ENCODE assay signal across 8 mouse cellular contexts in the genomic region with DNA sequence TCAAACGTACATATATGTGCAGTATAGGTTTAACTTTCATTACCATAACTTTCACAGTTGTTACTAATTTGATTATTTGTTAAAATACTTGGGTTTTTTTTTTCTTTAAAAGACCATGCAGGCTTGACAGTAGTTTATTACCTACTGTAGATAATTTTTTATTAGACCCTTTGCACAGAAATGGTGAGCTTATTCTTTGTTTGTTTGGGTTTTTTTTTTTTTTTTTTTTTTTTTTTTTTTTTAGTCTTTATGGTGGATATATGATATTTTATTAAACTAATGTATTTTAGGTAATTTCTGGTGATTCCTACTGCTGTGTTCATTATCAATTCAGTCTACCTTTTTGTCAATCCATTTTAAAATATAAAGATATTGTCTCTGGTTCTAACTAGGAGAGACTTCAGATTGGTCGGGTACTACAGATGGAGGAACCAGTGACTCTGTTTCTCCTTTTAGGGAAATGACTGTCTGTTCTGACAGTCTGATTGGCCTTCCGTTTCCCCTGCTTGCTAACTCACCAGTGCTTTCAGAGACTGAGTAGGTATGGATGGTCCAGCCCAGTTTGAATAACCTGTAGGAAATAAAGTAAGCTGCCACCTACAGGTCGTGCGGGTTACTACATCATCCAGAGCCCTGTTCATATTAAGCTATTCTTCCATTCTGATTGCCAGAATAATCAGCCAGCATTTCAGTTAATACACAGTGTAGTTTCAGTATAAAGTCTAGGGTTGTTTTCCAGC. TPM values are rescaled to one million over a fixed set of nuclear protein-coding genes. Genes with fewer than 3 reads are reported as not detected.
DNase-seq lines count a peak whose midpoint lies in the region; ATAC-seq and TF ChIP-seq lines count a peak whose summit lies in the region.

No protein-coding gene starts in this region.

- 0 out of 2 replicates have a peak, but pooled peaks cover 3% of the 10 kb centered on the region for H3K27me3 ChIP-seq in embryonic facial prominence, embryonic 12.5 days
- 0 out of 2 replicates have a peak, but pooled peaks cover 5% of the 10 kb centered on the region for H3K27me3 ChIP-seq in intestine, postnatal 0 days (replicated peaks; ENCODE audit: control insufficient read depth, insufficient read depth, low read length)
- peaks cover 30% of the 10 kb centered on the region for H3K27me3 ChIP-seq in midbrain, embryonic 10.5 days (ENCODE audit: low read depth, poor library complexity, severe bottlenecking)

- H3K4me3 ChIP-seq in embryonic facial prominence, embryonic 12.5 days = no peak overlapping the region; the same call in 1 of the 2 replicates
- peak overlapping the region; percentile 99 for H3K4me3 ChIP-seq in intestine, postnatal 0 days (ENCODE audit: low read depth, low read length)
- peak overlapping the region; percentile 79 for H3K4me3 ChIP-seq in midbrain, embryonic 10.5 days

- peak overlapping the region; percentile 97 for H3K4me2 ChIP-seq in embryonic facial prominence, embryonic 12.5 days (replicated peaks)
- peak overlapping the region; percentile 84 for H3K4me2 ChIP-seq in intestine, postnatal 0 days (replicated peaks; ENCODE audit: low read depth)

- 8% methylated on average over 5 of the region's 5 CpGs for WGBS in embryonic facial prominence, embryonic 12.5 days
- WGBS in intestine, postnatal 0 days = 6% methylated on average over 5 of the region's 5 CpGs
- 12% methylated on average over 5 of the region's 5 CpGs for WGBS in midbrain, embryonic 10.5 days

- H3K9me3 ChIP-seq in embryonic facial prominence, embryonic 12.5 days = no peaks in the 10 kb centered on the region
- no peaks in the 10 kb centered on the region for H3K9me3 ChIP-seq in intestine, postnatal 0 days (ENCODE audit: control insufficient read depth)
- H3K9me3 ChIP-seq in midbrain, embryonic 10.5 days (replicated peaks) = no peaks in the 10 kb centered on the region

- H3K4me1 ChIP-seq in embryonic facial prominence, embryonic 12.5 days = 0 out of 2 replicates have a peak, but pooled peaks cover 4% of the 10 kb centered on the region
- H3K4me1 ChIP-seq in intestine, postnatal 0 days (replicated peaks; ENCODE audit: control insufficient read depth, insufficient read depth, low read length) = no peaks in the 10 kb centered on the region; the same call in 1 of the 2 replicates
- H3K4me1 ChIP-seq in midbrain, embryonic 10.5 days = peaks cover 16% of the 10 kb centered on the region

- peak; percentile 52 to 67 for DNase-seq in urinary bladder, adult 18-20 months (ENCODE audit: low spot score in 2 of 2)
- DNase-seq in urinary bladder, postnatal 10 days (ENCODE audit: low spot score) = no peak
- peak; percentile 70 to 79 for DNase-seq in left cerebral cortex, postnatal 36 days (ENCODE audit: low spot score in 2 of 2)
- peak; percentile 80 for DNase-seq in midbrain, embryonic 10.5 days (ENCODE audit: low spot score)
- DNase-seq in right cerebral cortex, postnatal 4 days = peak; percentile 83

- H3K36me3 ChIP-seq in embryonic facial prominence, embryonic 12.5 days = peaks cover 26% of the 10 kb centered on the region
- H3K36me3 ChIP-seq in intestine, postnatal 0 days (ENCODE audit: control insufficient read depth, insufficient read depth) = peaks cover 38% of the 10 kb centered on the region
- peaks cover 32% of the 10 kb centered on the region for H3K36me3 ChIP-seq in midbrain, embryonic 10.5 days

- ATAC-seq in embryonic facial prominence, embryonic 12.5 days (ENCODE audit: insufficient number of reproducible peaks, insufficient read depth, low FRiP score, low TSS enrichment) = no peak
- peak; percentile 72 for ATAC-seq in granulocyte monocyte progenitor cell, adult 5-6 weeks (replicated peaks; ENCODE audit: poor library complexity, severe bottlenecking)
- peak; percentile 15; the same call in 1 of the 2 replicates for ATAC-seq in intestine, postnatal 0 days

- H3K9ac ChIP-seq in embryonic facial prominence, embryonic 12.5 days = no peak overlapping the region
- no peak overlapping the region for H3K9ac ChIP-seq in intestine, postnatal 0 days (ENCODE audit: low read depth, low read length)

- intact Hi-C loops in left cerebral cortex, postnatal 36 days (cut with DNase I) = loop anchor here (2.0 to 10.0 kb wide), 4 partner anchors 49 to 373 kb away; partner anchors contain the start of genes Colgalt2 and Smg7

- H3K27ac ChIP-seq in embryonic facial prominence, embryonic 12.5 days = no peak overlapping the region
- no peak overlapping the region for H3K27ac ChIP-seq in intestine, postnatal 0 days (ENCODE audit: low read depth, low read length)
- no peak overlapping the region for H3K27ac ChIP-seq in midbrain, embryonic 10.5 days (replicated peaks)

- TF ChIP-seq CTCF in intestine, postnatal 0 days (IDR thresholded peaks at IDR 0.05; ENCODE audit: low read depth) = peak; percentile 85

RNA-seq across cellular contexts. Expression of gene Arpc5, which starts 1.6 kb away (rescaled TPM):
- polyA plus RNA-seq in embryonic facial prominence, embryonic 12.5 days (2016; fragmentation: Nextera tagmentation; extraction: Ambion mirVana) = 205 and 211 TPM in 2 replicates
- 175 and 199 TPM in 2 replicates for total RNA-seq in granulocyte monocyte progenitor cell, adult 5-6 weeks (2014; fragmentation: Nextera tagmentation)
- total RNA-seq in granulocyte monocyte progenitor cell, adult 5-6 weeks (2017) = 115 and 134 TPM in 2 replicates
- 460 and 468 TPM in 2 replicates for polyA plus RNA-seq in intestine, postnatal 0 days (2015; fragmentation: Nextera tagmentation; extraction: Ambion mirVana)
- 10 to 100 TPM; 88.8 to 93.4 TPM for total RNA-seq in left cerebral cortex, postnatal 36 days (2021)
- 207 and 235 TPM in 2 replicates for polyA plus RNA-seq in midbrain, embryonic 10.5 days (2016; fragmentation: Nextera tagmentation; extraction: Ambion mirVana)

RNA-seq across cellular contexts. Expression of gene Rgl1, which starts 1.8 kb away (rescaled TPM):
- 27.6 and 28.9 TPM in 2 replicates for polyA plus RNA-seq in embryonic facial prominence, embryonic 12.5 days (2016; fragmentation: Nextera tagmentation; extraction: Ambion mirVana)
- total RNA-seq in granulocyte monocyte progenitor cell, adult 5-6 weeks (2014; fragmentation: Nextera tagmentation) = 1.6 and 3.3 TPM in 2 replicates
- 0.46 and 2.1 TPM in 2 replicates for total RNA-seq in granulocyte monocyte progenitor cell, adult 5-6 weeks (2017)
- 39.4 and 43.5 TPM in 2 replicates for polyA plus RNA-seq in intestine, postnatal 0 days (2015; fragmentation: Nextera tagmentation; extraction: Ambion mirVana)
- 100 to 1,000 TPM; 112 to 120 TPM for total RNA-seq in left cerebral cortex, postnatal 36 days (2021)
- 23.2 and 24.4 TPM in 2 replicates for polyA plus RNA-seq in midbrain, embryonic 10.5 days (2016; fragmentation: Nextera tagmentation; extraction: Ambion mirVana)

RNA-seq across cellular contexts. Expression of gene Apobec4, which starts 17.6 kb away (rescaled TPM):
- not detected in 2 replicates for polyA plus RNA-seq in embryonic facial prominence, embryonic 12.5 days (2016; fragmentation: Nextera tagmentation; extraction: Ambion mirVana)
- total RNA-seq in granulocyte monocyte progenitor cell, adult 5-6 weeks (2014; fragmentation: Nextera tagmentation) = not detected in 2 replicates
- not detected in 2 replicates for total RNA-seq in granulocyte monocyte progenitor cell, adult 5-6 weeks (2017)
- polyA plus RNA-seq in intestine, postnatal 0 days (2015; fragmentation: Nextera tagmentation; extraction: Ambion mirVana) = not detected in 2 replicates
- total RNA-seq in left cerebral cortex, postnatal 36 days (2021) = not detected
- polyA plus RNA-seq in midbrain, embryonic 10.5 days (2016; fragmentation: Nextera tagmentation; extraction: Ambion mirVana) = not detected in 2 replicates

RNA-seq across cellular contexts. Expression of gene Ncf2, which starts 32.1 kb away (rescaled TPM):
- 2.4 and 3.7 TPM in 2 replicates for polyA plus RNA-seq in embryonic facial prominence, embryonic 12.5 days (2016; fragmentation: Nextera tagmentation; extraction: Ambion mirVana)
- 102 and 121 TPM in 2 replicates for total RNA-seq in granulocyte monocyte progenitor cell, adult 5-6 weeks (2014; fragmentation: Nextera tagmentation)
- 118 and 136 TPM in 2 replicates for total RNA-seq in granulocyte monocyte progenitor cell, adult 5-6 weeks (2017)
- 9.1 and 9.7 TPM in 2 replicates for polyA plus RNA-seq in intestine, postnatal 0 days (2015; fragmentation: Nextera tagmentation; extraction: Ambion mirVana)
- total RNA-seq in left cerebral cortex, postnatal 36 days (2021) = 1 to 10 TPM; 2.7 to 3.0 TPM
- polyA plus RNA-seq in midbrain, embryonic 10.5 days (2016; fragmentation: Nextera tagmentation; extraction: Ambion mirVana) = 2.9 and 3.0 TPM in 2 replicates
